Mouse (Mus musculus) heart, embryonic 11.5 days (tissue): Measurements from ENCODE around the gene Hunk. TPM values are rescaled to one million over a fixed set of nuclear protein-coding genes. Genes with fewer than 3 reads are reported as not detected.

Experiments used
- ATAC-seq: fragments of 200-750 bp; cut with Nextera tagmentation; replicated peaks from 2 replicates; pipeline ENCODE4 v1.8.0; 2017; ENCODE audit warnings: moderate library complexity; ENCODE audit not compliant: insufficient number of reproducible peaks, low FRiP score, low TSS enrichment
- H3K27ac ChIP-seq: fragments of 300-500 bp; sonication (generic); 2 replicates; pipeline ENCODE4 v1.5.1; 2014; ENCODE audit warnings: mild to moderate bottlenecking, low read depth, low read length
- H3K27me3 ChIP-seq: fragments of 300-500 bp; sonication (generic); 2 replicates; pipeline ENCODE4 v1.6.1; 2014; ENCODE audit warnings: mild to moderate bottlenecking, low read length, mixed read lengths; ENCODE audit not compliant: control insufficient read depth, insufficient read depth
- H3K36me3 ChIP-seq: fragments of 300-500 bp; sonication (generic); 2 replicates; pipeline ENCODE4 v1.6.1; 2014; ENCODE audit warnings: mild to moderate bottlenecking, low read length, moderate library complexity, mixed read lengths; ENCODE audit not compliant: control insufficient read depth, insufficient read depth
- H3K4me1 ChIP-seq: fragments of 300-500 bp; sonication (generic); 2 replicates; pipeline ENCODE4 v1.6.1; 2014; ENCODE audit warnings: low read length; ENCODE audit not compliant: control insufficient read depth, insufficient read depth
- H3K4me2 ChIP-seq: fragments of 300-500 bp; sonication (generic); 2 replicates; pipeline ENCODE4 v1.6.1; 2014; ENCODE audit warnings: mild to moderate bottlenecking, moderate library complexity
- H3K4me3 ChIP-seq: fragments of 300-500 bp; sonication (generic); 2 replicates; pipeline ENCODE4 v1.5.1; 2014; ENCODE audit warnings: low read depth, low read length
- H3K9ac ChIP-seq: fragments of 300-500 bp; sonication (generic); 2 replicates; pipeline ENCODE4 v1.6.1; 2014; ENCODE audit warnings: mild to moderate bottlenecking, low read depth, low read length, moderate library complexity
- H3K9me3 ChIP-seq: fragments of 300-500 bp; sonication (generic); replicated peaks from 2 replicates; pipeline ENCODE4 v1.6.1; 2016; ENCODE audit warnings: low read length; ENCODE audit not compliant: control insufficient read depth
- WGBS: fragments of 180-500 bp; shearing (Covaris S2); extraction: QIAGEN DNeasy Blood & Tissue Kit; methylation state at CpG from one replicate; pipeline ENCODE4 v1.1.7; 2014; ENCODE audit not compliant: insufficient replicate concordance; 5-methylcytosine and 5-hydroxymethylcytosine counted together
- polyA plus RNA-seq: library from polyadenylated mRNA; unstranded; fragments of >200 nt; fragmentation: Nextera tagmentation; extraction: Ambion mirVana; gene quantifications from 2 replicates; pipeline ENCODE4 v1.2.1, GENCODE M21; 2014

Hunk gene
- polyA plus RNA-seq, 1 experiment from 2014 or later, result 16.4 TPM

DNA sequence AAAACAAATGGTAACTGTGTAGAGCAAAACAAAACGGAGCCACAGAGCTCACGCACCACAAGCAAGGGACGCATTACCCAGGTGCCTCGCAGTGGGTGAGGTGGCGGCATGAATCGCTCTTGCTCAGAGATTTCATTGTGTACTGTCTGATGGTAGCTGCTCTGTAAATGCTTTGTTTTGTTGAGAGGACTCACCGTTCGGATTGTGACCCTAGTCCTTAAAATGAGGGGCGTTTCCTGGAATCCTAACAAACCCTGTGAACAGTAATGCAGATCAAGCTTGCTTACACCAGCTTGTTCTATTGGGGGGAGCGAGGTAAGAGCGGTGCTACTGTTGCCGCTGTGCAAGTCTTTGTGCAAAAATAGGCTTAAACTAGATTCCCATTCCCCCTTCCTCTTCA is 47.7 kb downstream of the Hunk start:
- Histone ChIP-seq H3K27me3 (no peaks in the 10 kb centered on the region), H3K4me1 (peaks cover 46% of the 10 kb centered on the region), H3K4me2 (no peak overlapping the region), H3K9ac (no peak overlapping the region), H3K27ac (no peak overlapping the region), H3K36me3 (peaks cover 19% of the 10 kb centered on the region), H3K4me3 (no peak overlapping the region), H3K9me3 (peaks cover 6% of the 10 kb centered on the region; the same call in 1 of the 2 replicates)
- WGBS, result 92% methylated on average over 12 of the region's 12 CpGs
- ATAC-seq, result no peak

DNA sequence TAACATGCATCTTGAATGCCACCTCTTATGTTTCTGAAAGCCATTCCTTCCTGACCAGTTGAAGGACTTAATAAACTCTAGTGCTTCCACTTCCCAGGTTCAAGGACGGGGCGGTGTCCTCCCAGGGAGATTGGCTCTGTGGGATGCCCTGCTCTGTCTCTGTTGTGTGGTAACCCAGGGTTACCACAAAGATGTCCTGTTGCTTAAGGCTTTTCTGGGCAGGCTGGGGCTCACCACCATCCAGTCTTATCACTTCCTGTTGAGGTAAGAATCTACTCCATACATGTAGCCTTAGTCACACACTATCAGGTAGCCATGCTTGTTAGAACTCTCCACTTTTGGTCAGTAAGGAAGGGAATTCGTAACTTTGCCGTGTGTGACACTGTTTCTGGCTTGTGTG is 49.4 kb downstream of the Hunk start:
- H3K4me2 ChIP-seq, result no peak overlapping the region; the same call in 1 of the 2 replicates
- H3K4me1 ChIP-seq, result peaks cover 38% of the 10 kb centered on the region
- H3K9me3 ChIP-seq, result peaks cover 6% of the 10 kb centered on the region; the same call in 1 of the 2 replicates
- peak overlapping the region; percentile 29; the same call in 1 of the 2 replicates for H3K27ac ChIP-seq
- no peak overlapping the region for H3K4me3 ChIP-seq
- 0 out of 2 replicates have a peak overlapping the region, but pooled peaks have one; percentile 22 for H3K9ac ChIP-seq
- 36% methylated on average over 4 of the region's 4 CpGs for WGBS
- ATAC-seq, result no peak
- H3K27me3 ChIP-seq, result no peaks in the 10 kb centered on the region
- H3K36me3 ChIP-seq, result peaks cover 22% of the 10 kb centered on the region

DNA sequence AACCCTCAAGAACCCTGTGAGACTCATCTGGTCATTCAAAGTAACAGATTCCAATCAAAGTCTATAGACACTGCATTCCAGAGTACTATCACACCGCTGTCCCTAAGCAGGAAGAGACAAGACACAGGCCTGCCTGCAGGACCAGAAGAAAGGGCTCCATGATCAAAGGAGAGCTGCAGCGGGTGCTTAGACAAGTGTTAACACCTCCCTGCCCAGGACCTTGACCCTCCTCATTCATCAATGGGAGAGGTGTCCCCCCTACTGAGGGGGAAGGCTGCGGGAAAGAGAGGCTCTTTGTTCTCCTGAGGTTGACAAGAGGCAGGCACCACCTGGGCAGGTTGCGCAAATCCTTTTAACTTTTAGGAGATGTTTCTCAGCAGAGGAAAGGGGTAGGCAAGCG is 51.5 kb downstream of the Hunk start:
- Histone ChIP-seq H3K9ac (no peak overlapping the region), H3K4me3 (no peak overlapping the region), H3K9me3 (peaks cover 6% of the 10 kb centered on the region; the same call in 1 of the 2 replicates), H3K4me1 (peaks cover 32% of the 10 kb centered on the region), H3K27me3 (no peaks in the 10 kb centered on the region), H3K36me3 (peaks cover 20% of the 10 kb centered on the region), H3K4me2 (no peak overlapping the region), H3K27ac (0 out of 2 replicates have a peak overlapping the region, but pooled peaks have one; percentile 22)
- 25% methylated on average over 5 of the region's 5 CpGs for WGBS
- ATAC-seq, result no peak

DNA sequence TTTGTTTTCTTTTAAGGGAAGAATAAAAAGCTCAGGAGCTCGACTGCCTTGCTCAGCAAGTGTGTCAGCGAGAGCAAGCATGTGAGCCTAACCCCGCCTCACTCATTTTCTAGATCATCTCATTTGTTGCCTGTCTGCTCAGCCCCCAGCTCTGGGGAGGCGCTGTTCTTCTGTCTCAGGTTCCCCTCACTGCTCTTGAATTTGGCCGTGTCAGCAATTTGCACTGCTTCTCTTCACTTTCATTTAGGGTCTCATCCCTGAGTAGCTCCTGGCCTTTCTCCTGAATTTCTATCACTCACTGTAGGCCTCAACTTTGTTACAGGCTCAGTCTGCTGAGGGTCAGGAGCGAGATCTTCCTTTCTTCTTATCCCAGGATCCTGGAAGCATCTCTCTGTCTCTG is 53.7 kb downstream of the Hunk start:
- Histone ChIP-seq H3K9me3 (no peaks in the 10 kb centered on the region), H3K36me3 (peaks cover 2% of the 10 kb centered on the region; the same call in 1 of the 2 replicates), H3K4me3 (no peak overlapping the region), H3K4me1 (peaks cover 42% of the 10 kb centered on the region), H3K27ac (no peak overlapping the region), H3K9ac (no peak overlapping the region), H3K4me2 (no peak overlapping the region), H3K27me3 (no peaks in the 10 kb centered on the region)
- WGBS, result 81% methylated on average over 6 of the region's 6 CpGs
- ATAC-seq, result no peak

DNA sequence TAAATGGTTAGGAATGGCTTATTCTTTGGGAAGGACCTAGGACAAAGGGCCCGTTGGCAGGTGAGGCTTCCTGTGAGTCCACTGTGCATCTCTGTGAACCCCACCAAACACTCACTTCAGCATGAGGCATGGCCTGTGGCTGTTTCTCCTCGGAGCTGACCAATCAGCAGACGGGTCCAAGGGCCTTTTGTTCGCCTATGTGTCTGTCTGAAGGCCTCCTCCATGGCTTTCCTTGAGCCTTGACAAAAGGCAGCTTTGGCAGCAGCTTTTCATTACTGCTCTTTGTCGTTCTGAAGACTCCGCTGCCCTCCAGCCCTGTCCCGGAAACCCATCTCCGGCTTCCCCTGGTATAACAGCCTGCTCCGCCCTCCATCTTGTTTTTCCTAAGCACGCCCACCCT is 54.8 kb downstream of the Hunk start:
- Histone ChIP-seq H3K9ac (no peak overlapping the region), H3K27me3 (no peaks in the 10 kb centered on the region), H3K27ac (no peak overlapping the region), H3K36me3 (peaks cover 4% of the 10 kb centered on the region; the same call in 1 of the 2 replicates), H3K4me1 (peaks cover 43% of the 10 kb centered on the region), H3K4me2 (no peak overlapping the region), H3K4me3 (no peak overlapping the region), H3K9me3 (no peaks in the 10 kb centered on the region)
- 82% methylated on average over 10 of the region's 10 CpGs for WGBS
- ATAC-seq, result no peak

DNA sequence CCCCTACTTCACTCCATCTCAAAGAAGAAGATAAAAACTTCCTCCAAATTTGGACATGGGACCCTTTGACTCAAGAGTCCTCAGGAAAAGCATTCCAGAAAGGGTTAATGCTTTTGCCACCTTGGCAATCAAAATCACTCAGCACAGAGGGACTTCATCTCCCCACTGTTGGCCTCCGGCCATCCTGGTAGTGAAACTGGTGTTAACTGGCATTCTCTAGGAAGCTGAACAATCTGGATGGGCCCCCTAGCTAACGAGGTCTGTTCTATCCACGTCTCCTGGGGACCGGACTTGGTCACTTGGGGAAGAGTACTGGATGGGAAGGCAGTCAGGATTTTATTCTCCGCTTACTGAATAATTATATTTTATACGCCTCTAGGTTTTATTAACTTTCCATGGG is 57.2 kb downstream of the Hunk start:
- Histone ChIP-seq H3K36me3 (peaks cover 4% of the 10 kb centered on the region; the same call in 1 of the 2 replicates), H3K27ac (no peak overlapping the region), H3K4me1 (peaks cover 25% of the 10 kb centered on the region), H3K9me3 (no peaks in the 10 kb centered on the region), H3K4me3 (no peak overlapping the region), H3K9ac (no peak overlapping the region), H3K27me3 (no peaks in the 10 kb centered on the region), H3K4me2 (no peak overlapping the region)
- WGBS, result 61% methylated on average over 6 of the region's 6 CpGs
- no peak for ATAC-seq

DNA sequence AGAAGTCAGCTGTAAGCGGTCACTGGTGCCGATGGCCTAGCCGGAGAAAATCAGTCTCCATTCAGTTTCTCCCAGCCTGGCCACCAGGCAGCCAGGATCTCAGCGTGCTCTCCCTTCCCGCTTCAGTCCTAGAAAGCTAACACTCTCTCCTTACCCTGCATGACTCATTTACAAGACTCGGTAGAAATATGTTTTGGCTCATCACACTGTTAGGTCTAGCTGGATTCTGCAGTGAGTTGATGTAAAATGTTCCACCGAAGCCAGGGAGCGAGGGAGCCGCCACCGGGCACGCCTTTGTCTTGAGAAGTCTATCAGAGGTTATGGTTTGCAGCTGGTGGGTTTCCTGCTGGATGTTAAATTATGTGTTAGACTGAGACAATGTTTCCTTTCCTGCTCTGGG is 67.4 kb downstream of the Hunk start:
- no peak for ATAC-seq
- Histone ChIP-seq H3K9me3 (no peaks in the 10 kb centered on the region), H3K27me3 (no peaks in the 10 kb centered on the region), H3K4me2 (peak overlapping the region; percentile 29; the same call in 1 of the 2 replicates), H3K4me3 (no peak overlapping the region), H3K27ac (peak overlapping the region; percentile 87), H3K9ac (no peak overlapping the region), H3K36me3 (peaks cover 18% of the 10 kb centered on the region), H3K4me1 (peaks cover 60% of the 10 kb centered on the region)
- 29% methylated on average over 11 of the region's 11 CpGs for WGBS

DNA sequence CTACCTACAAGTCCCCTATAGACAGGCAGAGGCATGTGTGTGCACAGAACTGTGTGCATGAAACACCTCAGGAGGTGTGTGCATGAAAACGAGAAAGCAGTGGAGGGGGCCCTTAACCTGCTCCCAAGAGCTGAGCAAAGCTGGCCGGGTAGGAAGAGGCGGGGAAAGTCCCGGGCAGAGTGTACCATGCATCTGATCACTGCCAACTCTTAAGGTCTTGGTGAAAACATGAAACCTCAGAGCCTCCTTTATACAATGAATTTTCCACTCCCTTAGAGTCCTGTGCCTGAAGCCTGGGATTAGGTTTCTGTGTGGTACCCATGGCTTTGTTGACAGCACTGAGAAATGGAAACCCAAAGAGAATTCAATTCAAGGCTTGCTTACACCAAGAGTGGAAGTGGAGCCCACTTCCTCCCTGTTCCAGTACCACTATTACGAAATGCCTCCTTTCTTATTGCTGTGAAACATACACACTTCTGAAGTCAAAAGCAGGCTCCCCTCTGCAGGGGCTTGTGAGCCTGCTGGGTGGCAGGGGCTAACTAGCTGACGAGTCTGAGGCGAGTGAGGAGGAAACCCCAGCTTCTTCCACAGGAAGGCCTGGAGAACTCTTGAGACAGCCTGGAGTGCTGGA is 70.8 kb downstream of the Hunk start:
- no peak for ATAC-seq
- Histone ChIP-seq H3K4me2 (no peak overlapping the region), H3K27me3 (no peaks in the 10 kb centered on the region), H3K27ac (no peak overlapping the region), H3K4me1 (peaks cover 58% of the 10 kb centered on the region), H3K4me3 (no peak overlapping the region), H3K9ac (no peak overlapping the region), H3K9me3 (no peaks in the 10 kb centered on the region), H3K36me3 (peaks cover 18% of the 10 kb centered on the region)
- WGBS, result 72% methylated on average over 7 of the region's 7 CpGs
